Mouse (Mus musculus): ENCODE results near the gene Pidd1. TPM values are rescaled to one million over a fixed set of nuclear protein-coding genes. Genes with fewer than 3 reads are reported as not detected.
A peak's percentile ranks its signal among the peaks of the same experiment; 100 is the strongest.

Gene Pidd1
- total RNA-seq, 2 experiments from 2014 or later, result 2.3 to 3.5 TPM

DNA sequence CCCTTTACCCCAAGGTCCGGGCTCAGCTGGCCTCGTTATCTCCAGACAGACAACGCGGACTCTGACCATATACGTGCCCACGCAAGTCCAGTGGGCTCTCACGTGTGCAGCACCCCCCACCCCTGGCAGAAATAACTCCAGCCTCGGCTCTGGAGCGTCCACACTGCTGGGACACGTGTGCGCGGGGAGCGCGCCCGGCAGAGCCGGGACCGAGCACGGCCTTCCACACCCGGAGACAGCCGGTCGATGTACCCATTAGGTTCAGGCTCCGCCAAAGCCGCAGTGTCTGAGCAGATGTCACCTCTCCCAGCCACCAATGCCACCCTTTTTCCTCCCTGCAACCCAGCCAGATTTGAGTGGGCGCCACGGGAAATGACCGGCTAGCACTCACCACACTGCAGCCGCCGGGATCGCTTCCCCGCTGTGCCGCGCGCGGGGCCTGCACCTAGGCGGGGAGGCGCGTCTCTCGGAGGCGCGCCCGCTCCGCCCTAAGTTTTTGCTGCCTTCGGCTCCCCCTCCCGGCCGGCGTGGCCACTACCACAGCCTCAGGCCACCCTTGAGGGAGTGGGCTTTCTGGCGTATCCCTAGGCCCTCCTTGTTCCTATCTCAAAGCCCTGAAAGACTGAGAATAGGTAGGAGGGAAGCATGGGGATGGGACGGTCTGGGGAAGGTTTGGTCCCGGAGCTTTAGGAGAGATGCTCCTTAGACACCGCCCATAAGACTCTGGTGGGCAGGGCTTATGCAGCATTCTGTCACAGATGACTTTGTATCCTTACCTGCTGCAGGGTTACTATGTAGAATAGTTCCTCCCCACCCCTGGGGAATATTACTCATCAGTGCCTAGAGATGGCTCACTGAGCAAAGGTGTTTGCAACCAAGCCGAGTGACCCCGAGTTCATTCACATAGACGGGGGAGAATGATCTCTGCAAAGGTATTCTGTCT lies 6.4 kb downstream of the Pidd1 start, which contains the start of gene Slc25a22:
TSS of gene Slc25a22 (minus strand) at position 715 of the 943 bp plus-strand sequence.
- peak; percentile 88 for DNase-seq
- intact Hi-C loops (cut with DNase I), result loop anchor here (1.0 kb wide), 1 partner anchor 28 kb away; no protein-coding TSS in a partner anchor

GRCm38 (mm10) chr7:141436523-141436892 lies 7.3 kb downstream of the Pidd1 start:
- DNase-seq, result no peak
- intact Hi-C loops (cut with DNase I), result no loop called here

DNA sequence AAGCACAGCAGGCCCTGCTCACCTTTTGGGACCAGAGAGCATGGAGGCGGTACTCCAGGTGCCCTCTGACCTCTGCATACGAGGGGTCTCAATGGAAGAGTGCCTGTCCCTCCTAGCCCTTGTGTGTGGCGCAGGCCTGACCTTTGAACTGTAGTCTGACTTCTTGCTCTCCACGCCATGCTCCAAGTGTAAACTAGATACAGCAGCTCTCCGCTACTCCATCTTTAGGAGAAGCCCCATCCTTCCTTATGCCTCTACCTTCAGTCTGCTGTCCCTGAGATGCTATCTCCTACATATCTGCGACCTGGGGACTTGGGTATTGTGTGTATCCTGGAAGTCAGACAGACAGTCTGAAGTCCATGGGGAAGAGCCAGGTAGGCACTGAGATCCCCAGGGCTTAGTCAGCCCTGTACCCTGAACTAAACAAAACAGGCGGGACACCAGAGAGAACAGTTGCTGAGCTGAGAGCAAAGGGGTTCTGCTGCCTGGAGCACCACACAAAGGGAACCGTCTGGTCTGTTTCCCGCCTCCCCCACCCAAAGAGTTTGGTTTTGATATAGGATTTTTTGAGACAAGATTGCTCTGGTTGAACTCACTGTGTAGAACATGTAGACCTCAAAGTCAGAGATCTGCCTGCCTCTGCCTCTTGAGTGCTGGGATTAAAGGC lies 7.8 kb downstream of the Pidd1 start:
- intact Hi-C loops (cut with DNase I), result no loop called here
- DNase-seq, result no peak

- intact Hi-C loops (cut with DNase I), result no loop called here
- DNase-seq, result peak; percentile 71 to 75
Measured at GRCm38 (mm10) chr7:141435129-141435855, 8.5 kb downstream of the Pidd1 start.

DNA sequence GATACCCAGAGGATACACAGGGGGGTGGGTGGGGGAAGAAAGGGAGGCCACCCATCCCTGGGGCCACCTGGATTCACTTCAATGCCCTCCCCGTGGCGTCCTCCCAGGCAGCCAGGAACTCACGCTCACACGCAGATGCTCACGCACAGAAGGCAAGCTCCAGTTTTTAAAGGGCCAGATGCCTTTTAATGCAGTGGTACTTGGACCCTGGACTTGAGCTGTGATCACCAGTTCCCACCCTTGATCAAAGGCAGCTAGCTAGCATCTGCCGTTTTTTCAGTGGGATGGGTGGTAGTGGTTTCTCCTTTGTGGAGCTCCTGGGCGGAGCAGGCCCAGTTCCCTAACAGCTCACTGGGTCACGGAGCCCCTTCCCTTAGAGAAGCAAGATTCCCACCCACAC lies 9.4 kb downstream of the Pidd1 start:
- intact Hi-C loops (cut with DNase I), result no loop called here
- peak; percentile 60 to 69 for DNase-seq

- intact Hi-C loops (cut with DNase I), result no loop called here
- no peak for DNase-seq
Measured at GRCm38 (mm10) chr7:141433517-141434400, 10.1 kb downstream of the Pidd1 start.

DNA sequence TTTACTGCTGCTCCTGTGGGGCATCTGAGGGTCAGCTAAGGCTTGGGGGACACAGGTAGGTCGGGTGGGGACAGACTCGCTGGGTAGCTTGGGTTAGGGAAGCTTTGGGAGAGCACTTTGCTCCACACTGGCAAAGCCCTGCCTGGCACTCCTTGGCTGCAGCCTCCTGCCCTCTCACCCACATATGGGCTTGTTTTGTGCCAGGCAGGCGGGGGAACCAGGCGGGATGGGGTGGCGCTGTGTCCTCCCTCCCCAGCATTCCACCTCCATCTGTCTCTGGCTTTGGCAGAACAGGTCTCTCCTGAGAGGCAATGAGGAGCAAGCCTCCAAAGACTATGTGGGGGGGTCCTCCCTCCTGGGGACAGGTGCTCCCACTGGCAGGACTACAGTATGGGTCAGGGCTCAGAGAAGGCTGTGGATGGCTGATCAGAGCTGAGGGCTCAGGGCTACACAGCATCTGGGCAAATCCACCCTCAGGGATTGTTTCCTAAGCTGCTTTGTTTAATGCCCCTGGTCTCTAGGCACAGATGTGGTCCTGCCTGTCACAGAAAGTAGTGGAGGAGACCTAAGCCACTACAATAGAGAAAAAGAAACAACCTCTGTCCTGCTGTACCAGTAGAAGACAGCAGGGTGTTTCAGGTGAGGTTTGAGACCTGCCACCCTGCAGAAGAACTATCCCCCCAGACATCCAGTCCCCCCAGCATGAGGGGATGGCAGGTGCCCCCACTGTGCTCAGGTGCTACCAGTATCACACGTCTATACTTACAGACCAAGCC lies 10.9 kb downstream of the Pidd1 start:
- peak; percentile 83 for DNase-seq
- intact Hi-C loops (cut with DNase I), result no loop called here

GRCm38 (mm10) chr7:141432186-141432611 lies 11.6 kb downstream of the Pidd1 start:
- peak; percentile 74 to 78 for DNase-seq
- intact Hi-C loops (cut with DNase I), result no loop called here

GRCm38 (mm10) chr7:141431434-141432185 lies 12.2 kb downstream of the Pidd1 start:
- intact Hi-C loops (cut with DNase I), result no loop called here
- no peak for DNase-seq

DNA sequence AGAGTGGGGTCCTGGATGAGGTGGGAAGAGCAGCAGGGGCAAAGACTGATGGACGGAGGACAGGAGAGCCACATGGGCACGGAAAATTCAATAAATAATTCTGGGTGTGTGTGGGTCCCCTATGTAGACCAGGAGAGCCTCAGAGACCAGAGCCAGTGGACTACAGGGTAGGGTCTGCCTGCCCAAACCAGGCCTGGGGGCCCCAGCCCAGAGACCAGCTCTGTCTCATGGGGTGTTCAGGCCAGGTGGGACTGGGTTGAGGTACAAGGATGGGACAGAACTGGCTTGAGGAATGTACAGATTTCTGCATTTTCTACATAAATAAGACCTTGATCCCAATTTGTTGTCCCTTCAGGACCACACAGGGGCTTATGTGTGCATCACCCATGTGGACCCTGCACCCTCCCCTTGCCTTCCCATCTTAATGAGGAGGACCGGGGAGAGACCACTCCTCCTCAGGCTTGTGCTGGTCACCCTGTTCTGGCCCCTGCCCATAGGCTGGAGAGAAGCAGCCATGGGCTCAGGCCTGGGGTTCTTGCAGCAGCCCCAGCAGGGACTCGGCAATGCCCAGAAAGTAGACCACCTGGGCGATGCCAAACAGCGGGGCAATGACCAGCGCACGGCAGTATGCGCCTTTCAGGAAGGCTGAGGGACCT lies 13.1 kb downstream of the Pidd1 start:
- DNase-seq, result no peak
- intact Hi-C loops (cut with DNase I), result no loop called here

GRCm38 (mm10) chr7:141429840-141430584 lies 13.8 kb downstream of the Pidd1 start:
- intact Hi-C loops (cut with DNase I), result no loop called here
- DNase-seq, result peak; percentile 38 to 49

- peak; percentile 57 to 65 for DNase-seq
- intact Hi-C loops (cut with DNase I), result no loop called here
Measured at GRCm38 (mm10) chr7:141429310-141429709, 14.5 kb downstream of the Pidd1 start, which contains the start of gene Cend1. Gene Cend1, minus strand, starts transcription at chr7:141429491.

GRCm38 (mm10) chr7:141428701-141429100 lies 15.1 kb downstream of the Pidd1 start:
- DNase-seq, result no peak
- intact Hi-C loops (cut with DNase I), result no loop called here

- intact Hi-C loops (cut with DNase I), result no loop called here
- DNase-seq, result no peak
Measured at GRCm38 (mm10) chr7:141426948-141427730, 16.7 kb downstream of the Pidd1 start.

GRCm38 (mm10) chr7:141423811-141424210 lies 20.0 kb downstream of the Pidd1 start:
- DNase-seq, result no peak
- intact Hi-C loops (cut with DNase I), result no loop called here

DNA sequence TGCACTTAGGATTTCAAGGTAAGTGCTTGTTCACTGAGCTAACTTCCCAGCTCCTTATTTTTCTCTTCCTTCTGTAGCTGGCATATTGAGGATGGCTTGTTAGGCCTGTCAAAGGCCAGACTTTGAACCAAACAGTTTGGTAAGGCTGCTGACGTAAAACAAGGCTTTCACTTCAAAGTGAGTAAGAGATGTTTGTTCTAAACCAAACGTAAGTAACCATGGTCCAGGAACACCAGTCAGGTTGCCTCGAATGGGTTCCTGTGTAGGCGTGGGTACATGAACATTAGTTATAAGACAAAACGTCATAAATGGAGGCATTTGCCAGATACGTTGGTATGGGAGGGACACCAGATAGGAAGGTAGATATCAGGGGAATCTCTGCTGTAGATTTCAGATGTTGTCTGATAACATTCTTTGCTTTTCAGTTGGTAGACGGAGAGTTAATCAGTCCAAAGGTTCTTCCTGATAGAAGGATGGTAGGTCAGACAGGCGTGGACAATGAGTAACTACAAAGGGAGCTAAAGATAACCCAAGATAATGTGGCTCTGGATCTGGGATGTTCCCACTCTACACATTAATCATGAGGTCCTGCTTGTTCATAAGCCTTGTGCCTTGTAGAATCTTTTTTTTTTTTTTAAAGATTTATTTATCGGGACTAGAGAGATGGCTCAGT lies 23.7 kb downstream of the Pidd1 start:
- DNase-seq, result no peak
- intact Hi-C loops (cut with DNase I), result no loop called here

All from heart, postnatal 10 days (tissue).